Mouse (Mus musculus) intestine, embryonic 15.5 days (tissue): ENCODE results near the gene Wars2. TPM values are rescaled to one million over a fixed set of nuclear protein-coding genes. Genes with fewer than 3 reads are reported as not detected.

Experiments
- ATAC-seq: fragments of 200-750 bp; cut with Nextera tagmentation; 2 replicates; pipeline ENCODE4 v1.8.0; 2017; ENCODE audit warnings: moderate TSS enrichment, moderate library complexity
- H3K27ac ChIP-seq: fragments of 300-500 bp; sonication (generic); 2 replicates; pipeline ENCODE4 v1.5.1; 2015; ENCODE audit warnings: mild to moderate bottlenecking, inconsistent platforms
- H3K27me3 ChIP-seq: fragments of 300-500 bp; sonication (generic); replicated peaks from 2 replicates; pipeline ENCODE4 v1.6.1; 2015; ENCODE audit warnings: inconsistent platforms
- H3K36me3 ChIP-seq: fragments of 300-500 bp; sonication (generic); 2 replicates; pipeline ENCODE4 v1.6.1; 2015; ENCODE audit warnings: inconsistent platforms
- H3K4me1 ChIP-seq: fragments of 300-500 bp; sonication (generic); replicated peaks from 2 replicates; pipeline ENCODE4 v1.6.1; 2015; ENCODE audit warnings: inconsistent platforms
- H3K4me2 ChIP-seq: fragments of 300-500 bp; sonication (generic); replicated peaks from 2 replicates; pipeline ENCODE4 v1.6.1; 2015; ENCODE audit warnings: mild to moderate bottlenecking, inconsistent platforms
- H3K4me3 ChIP-seq: fragments of 300-500 bp; sonication (generic); replicated peaks from 2 replicates; pipeline ENCODE4 v1.5.1; 2015; ENCODE audit warnings: inconsistent platforms
- H3K9ac ChIP-seq: fragments of 300-500 bp; sonication (generic); 2 replicates; pipeline ENCODE4 v1.6.1; 2015; ENCODE audit warnings: inconsistent platforms
- H3K9me3 ChIP-seq: fragments of 300-500 bp; sonication (generic); 2 replicates; pipeline ENCODE4 v1.6.1; 2016; ENCODE audit warnings: inconsistent platforms
- WGBS: fragments of 180-500 bp; shearing (Covaris S2); methylation state at CpG from one replicate; pipeline ENCODE4 v1.1.7; 2015; 5-methylcytosine and 5-hydroxymethylcytosine counted together
- polyA plus RNA-seq: library from polyadenylated mRNA; unstranded; fragments of >200 nt; fragmentation: Nextera tagmentation; extraction: Ambion mirVana; gene quantifications from 2 replicates; pipeline ENCODE4 v1.2.1, GENCODE M21; 2015

The Wars2 gene
- polyA plus RNA-seq, 1 experiment from 2014 or later, result 8.5 TPM

GRCm38 (mm10) chr3:99156987-99157386, 16.1 kb downstream of the Wars2 start:
- H3K4me2 ChIP-seq, result no peak overlapping the region
- no peaks in the 10 kb centered on the region for H3K27me3 ChIP-seq
- 71% methylated on average over 1 of the region's 1 CpGs for WGBS
- no peak overlapping the region for H3K4me3 ChIP-seq
- no peak overlapping the region for H3K9ac ChIP-seq
- H3K4me1 ChIP-seq, result no peaks in the 10 kb centered on the region
- ATAC-seq, result no peak
- no peaks in the 10 kb centered on the region for H3K36me3 ChIP-seq
- no peaks in the 10 kb centered on the region for H3K9me3 ChIP-seq
- H3K27ac ChIP-seq, result no peak overlapping the region

- Histone ChIP-seq H3K4me1 (no peaks in the 10 kb centered on the region), H3K27ac (no peak overlapping the region), H3K4me2 (no peak overlapping the region), H3K4me3 (no peak overlapping the region), H3K27me3 (no peaks in the 10 kb centered on the region), H3K36me3 (no peaks in the 10 kb centered on the region), H3K9me3 (no peaks in the 10 kb centered on the region), H3K9ac (no peak overlapping the region)
- WGBS, result 47% methylated on average over 4 of the region's 4 CpGs
- ATAC-seq, result no peak
Observed at GRCm38 (mm10) chr3:99157451-99158015, 16.7 kb downstream of the Wars2 start.

DNA sequence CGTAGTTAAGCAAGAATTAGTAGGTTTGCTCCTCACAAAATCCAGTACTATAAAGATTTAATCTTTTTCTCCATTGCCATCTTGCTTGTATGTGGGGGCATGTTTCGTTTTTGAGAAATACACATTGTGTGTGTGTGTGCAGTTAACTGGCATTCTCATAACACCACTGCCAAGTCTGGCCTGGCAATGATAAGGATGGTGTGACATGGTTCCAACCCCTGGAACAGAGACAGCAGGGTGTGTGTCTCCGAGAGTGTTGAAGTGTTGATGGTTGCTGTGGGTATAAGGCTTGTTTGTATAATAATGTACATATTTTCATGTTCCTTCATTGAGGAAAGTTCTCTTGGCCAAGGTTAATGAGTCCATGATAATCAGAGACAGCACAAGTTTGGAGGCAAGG, 19.1 kb downstream of the Wars2 start:
- Histone ChIP-seq H3K27me3 (no peaks in the 10 kb centered on the region), H3K9ac (no peak overlapping the region), H3K4me2 (no peak overlapping the region), H3K4me1 (no peaks in the 10 kb centered on the region), H3K4me3 (no peak overlapping the region), H3K9me3 (no peaks in the 10 kb centered on the region), H3K36me3 (no peaks in the 10 kb centered on the region), H3K27ac (no peak overlapping the region)
- WGBS, result 91% methylated on average over 3 of the region's 3 CpGs
- ATAC-seq, result no peak

- WGBS, result 86% methylated on average over 2 of the region's 2 CpGs
- H3K4me3 ChIP-seq, result no peak overlapping the region
Observed at GRCm38 (mm10) chr3:99162191-99162590, 21.3 kb downstream of the Wars2 start.

DNA sequence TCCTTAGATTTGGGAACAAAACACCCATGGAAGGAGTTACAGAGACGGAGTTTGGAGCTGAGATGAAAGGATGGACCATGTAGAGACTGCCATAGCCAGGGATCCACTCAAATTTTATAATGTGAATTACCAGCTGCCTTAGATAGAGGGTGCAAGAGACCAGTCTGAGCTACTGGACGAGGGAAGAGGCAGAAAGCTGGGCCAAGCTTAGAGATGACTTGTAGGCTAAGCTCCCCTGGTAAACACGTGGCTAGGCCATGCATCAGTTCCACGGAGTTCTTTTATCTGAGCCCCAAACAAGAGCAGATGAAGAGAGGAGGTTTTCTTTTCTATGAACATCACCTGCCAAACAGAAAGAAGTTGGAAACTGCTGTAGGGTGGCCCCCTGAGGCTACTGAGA, 26.9 kb downstream of the Wars2 start:
- Histone ChIP-seq H3K9ac (no peak overlapping the region), H3K4me1 (no peaks in the 10 kb centered on the region), H3K27ac (no peak overlapping the region), H3K4me2 (no peak overlapping the region), H3K27me3 (no peaks in the 10 kb centered on the region), H3K36me3 (no peaks in the 10 kb centered on the region), H3K9me3 (no peaks in the 10 kb centered on the region), H3K4me3 (no peak overlapping the region)
- ATAC-seq, result no peak
- 66% methylated on average over 4 of the region's 4 CpGs for WGBS

More at GRCm38 (mm10) chr3:99162191-99162590, 21.3 kb downstream of the Wars2 start:
- no peaks in the 10 kb centered on the region for H3K4me1 ChIP-seq
- no peak for ATAC-seq
- no peaks in the 10 kb centered on the region for H3K36me3 ChIP-seq
- H3K27ac ChIP-seq, result no peak overlapping the region
- no peak overlapping the region for H3K9ac ChIP-seq
- H3K4me2 ChIP-seq, result no peak overlapping the region
- no peaks in the 10 kb centered on the region for H3K9me3 ChIP-seq
- no peaks in the 10 kb centered on the region for H3K27me3 ChIP-seq

DNA sequence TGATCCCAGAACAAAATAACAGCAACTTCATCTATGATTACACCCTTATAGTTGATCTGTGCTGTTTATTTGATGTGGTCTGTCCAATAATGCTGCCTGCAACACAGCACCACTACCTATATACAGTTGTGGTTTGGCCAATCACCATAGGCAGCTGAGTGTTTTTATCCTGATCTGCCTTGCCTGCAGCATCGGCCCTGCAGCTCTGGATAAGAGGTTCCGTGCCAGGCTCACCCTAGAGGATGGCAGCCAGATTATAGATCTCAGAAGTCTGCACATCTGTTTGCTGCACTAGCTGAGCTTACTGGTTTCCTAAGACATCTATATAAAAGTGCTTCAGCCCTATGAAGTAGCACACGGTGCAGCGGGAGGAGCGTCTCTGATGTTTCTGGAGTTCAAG, 32.3 kb downstream of the Wars2 start:
- H3K36me3 ChIP-seq, result no peaks in the 10 kb centered on the region
- ATAC-seq, result no peak
- WGBS, result 66% methylated on average over 5 of the region's 5 CpGs
- H3K4me3 ChIP-seq, result no peak overlapping the region
- H3K9me3 ChIP-seq, result no peaks in the 10 kb centered on the region
- no peak overlapping the region for H3K4me2 ChIP-seq
- no peak overlapping the region for H3K27ac ChIP-seq
- H3K4me1 ChIP-seq, result 0 out of 2 replicates have a peak, but pooled peaks cover 4% of the 10 kb centered on the region
- no peak overlapping the region for H3K9ac ChIP-seq
- H3K27me3 ChIP-seq, result no peaks in the 10 kb centered on the region

DNA sequence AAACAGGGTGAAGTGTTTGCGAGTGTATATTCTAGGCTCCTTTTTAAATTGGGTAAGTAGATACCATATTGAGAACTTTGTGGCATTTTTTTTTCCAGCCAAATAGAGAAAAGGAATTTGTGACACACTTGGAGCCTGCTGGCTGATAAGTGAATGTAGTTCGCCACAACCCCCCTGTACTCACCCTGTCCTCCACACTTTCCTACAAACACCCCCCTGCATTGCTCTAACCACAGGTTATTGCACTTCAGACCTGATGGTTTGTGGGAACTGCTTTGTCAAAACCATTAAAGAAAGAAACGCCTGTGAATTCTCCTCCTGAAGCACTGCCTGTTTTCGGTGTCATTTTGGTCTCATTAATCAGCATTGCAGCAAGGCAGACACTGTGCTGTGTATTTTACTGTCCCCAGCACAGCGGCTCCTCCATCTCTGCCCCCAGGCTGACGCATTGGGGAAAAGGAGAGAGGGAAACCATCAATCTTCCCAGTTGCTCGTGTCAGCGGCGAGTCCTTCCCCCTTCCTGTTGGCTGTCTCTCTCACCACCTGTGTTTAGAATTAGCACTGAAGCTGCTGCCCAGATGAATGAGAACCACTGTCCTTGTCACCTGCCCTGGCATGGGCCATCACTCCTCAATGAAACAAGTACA, 33.9 kb downstream of the Wars2 start:
- H3K4me1 ChIP-seq, result 0 out of 2 replicates have a peak, but pooled peaks cover 4% of the 10 kb centered on the region
- no peak overlapping the region for H3K27ac ChIP-seq
- 35% methylated on average over 9 of the region's 9 CpGs for WGBS
- no peak overlapping the region for H3K4me2 ChIP-seq
- no peak overlapping the region for H3K9ac ChIP-seq
- no peaks in the 10 kb centered on the region for H3K27me3 ChIP-seq
- ATAC-seq, result no peak
- H3K9me3 ChIP-seq, result no peaks in the 10 kb centered on the region
- no peaks in the 10 kb centered on the region for H3K36me3 ChIP-seq
- H3K4me3 ChIP-seq, result no peak overlapping the region

- Histone ChIP-seq H3K27me3 (no peaks in the 10 kb centered on the region), H3K27ac (no peak overlapping the region), H3K36me3 (no peaks in the 10 kb centered on the region), H3K9ac (no peak overlapping the region), H3K9me3 (no peaks in the 10 kb centered on the region), H3K4me3 (no peak overlapping the region), H3K4me1 (no peaks in the 10 kb centered on the region), H3K4me2 (peak overlapping the region; percentile 22; the same call in 1 of the 2 replicates)
- WGBS, result 42% methylated on average over 17 of the region's 17 CpGs
- ATAC-seq, result peak; percentile 61
Observed at GRCm38 (mm10) chr3:99183355-99184016, 42.6 kb downstream of the Wars2 start.

- Histone ChIP-seq H3K36me3 (no peaks in the 10 kb centered on the region), H3K27me3 (no peaks in the 10 kb centered on the region), H3K4me1 (no peaks in the 10 kb centered on the region), H3K9ac (no peak overlapping the region), H3K4me2 (no peak overlapping the region), H3K27ac (no peak overlapping the region), H3K4me3 (no peak overlapping the region), H3K9me3 (no peaks in the 10 kb centered on the region)
- WGBS, result 54% methylated on average over 1 of the region's 1 CpGs
- no peak for ATAC-seq
Observed at GRCm38 (mm10) chr3:99184373-99184772, 43.5 kb downstream of the Wars2 start.

- no peaks in the 10 kb centered on the region for H3K9me3 ChIP-seq
- no peak for ATAC-seq
- WGBS, result 75% methylated on average over 1 of the region's 1 CpGs
Observed at GRCm38 (mm10) chr3:99188097-99188496, 47.2 kb downstream of the Wars2 start.

DNA sequence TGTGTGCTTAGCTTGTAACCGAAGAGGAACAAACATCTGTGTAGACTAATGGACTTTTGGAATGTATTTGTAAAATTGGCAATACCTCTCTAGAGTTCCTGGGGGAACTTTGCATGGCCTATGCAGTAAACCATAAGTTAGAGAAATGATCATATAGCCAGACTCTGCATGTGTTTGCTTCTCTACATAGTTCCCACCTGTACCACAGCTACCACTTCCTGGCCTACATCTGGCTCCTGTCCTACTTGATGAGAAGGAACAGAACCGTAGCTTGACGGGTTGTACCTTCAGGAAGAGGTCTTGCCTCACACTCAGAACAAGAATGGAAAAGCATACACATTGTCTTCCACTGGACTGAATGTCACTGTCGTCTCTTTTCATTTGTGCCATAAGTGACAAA, 52.7 kb downstream of the Wars2 start:
- H3K9ac ChIP-seq, result no peak overlapping the region
- H3K4me1 ChIP-seq, result no peaks in the 10 kb centered on the region
- no peak overlapping the region for H3K27ac ChIP-seq
- H3K4me3 ChIP-seq, result no peak overlapping the region
- 72% methylated on average over 4 of the region's 4 CpGs for WGBS
- H3K9me3 ChIP-seq, result no peaks in the 10 kb centered on the region
- no peak overlapping the region for H3K4me2 ChIP-seq
- ATAC-seq, result no peak
- H3K27me3 ChIP-seq, result no peaks in the 10 kb centered on the region
- no peaks in the 10 kb centered on the region for H3K36me3 ChIP-seq

More at GRCm38 (mm10) chr3:99188097-99188496, 47.2 kb downstream of the Wars2 start:
- H3K36me3 ChIP-seq, result no peaks in the 10 kb centered on the region
- H3K9ac ChIP-seq, result no peak overlapping the region
- H3K4me2 ChIP-seq, result no peak overlapping the region
- H3K27me3 ChIP-seq, result no peaks in the 10 kb centered on the region
- H3K27ac ChIP-seq, result no peak overlapping the region
- H3K4me1 ChIP-seq, result no peaks in the 10 kb centered on the region
- H3K4me3 ChIP-seq, result no peak overlapping the region

- Histone ChIP-seq H3K27ac (no peak overlapping the region), H3K9me3 (no peaks in the 10 kb centered on the region), H3K27me3 (no peaks in the 10 kb centered on the region), H3K4me3 (no peak overlapping the region), H3K4me2 (no peak overlapping the region), H3K4me1 (no peaks in the 10 kb centered on the region), H3K36me3 (no peaks in the 10 kb centered on the region), H3K9ac (no peak overlapping the region)
- no peak for ATAC-seq
Observed at GRCm38 (mm10) chr3:99203331-99203730, 62.5 kb downstream of the Wars2 start.

GRCm38 (mm10) chr3:99208416-99208815, 67.5 kb downstream of the Wars2 start:
- Histone ChIP-seq H3K9me3 (no peaks in the 10 kb centered on the region), H3K4me1 (no peaks in the 10 kb centered on the region), H3K36me3 (no peaks in the 10 kb centered on the region), H3K4me2 (no peak overlapping the region), H3K9ac (no peak overlapping the region), H3K27me3 (no peaks in the 10 kb centered on the region), H3K27ac (no peak overlapping the region), H3K4me3 (no peak overlapping the region)
- ATAC-seq, result no peak
- WGBS, result 27% methylated on average over 1 of the region's 1 CpGs
